Mouse (Mus musculus) thymus, postnatal 4 days (tissue): ENCODE measurements around the gene Sbsn.
A peak's percentile ranks its signal among the peaks of the same experiment; 100 is the strongest.
"Not testable (repeated sequence)": the region's sequence is repeated elsewhere in the genome, so short reads cannot be mapped to it uniquely, and the experiment has no call there.

Experiments
- DNase-seq: peaks from one replicate; pipeline ENCODE4 v3.0.0; 2021

Gene Sbsn

GRCm38 (mm10) chr7:30751086-30751669, at the start of gene Sbsn:
Sbsn (plus strand) TSS chr7:30751471.
- no peak for DNase-seq

GRCm38 (mm10) chr7:30706214-30706882, 44.9 kb upstream of the Sbsn start:
- no peak for DNase-seq

GRCm38 (mm10) chr7:30707441-30707840, 43.8 kb upstream of the Sbsn start:
- no peak for DNase-seq

- DNase-seq, result no peak
Observed at GRCm38 (mm10) chr7:30711942-30712341, 39.3 kb upstream of the Sbsn start, which contains the start of gene Atp4a. Atp4a (plus strand) TSS chr7:30712209.

GRCm38 (mm10) chr7:30717006-30717715, 34.1 kb upstream of the Sbsn start:
- DNase-seq, result peak; percentile 82

- no peak for DNase-seq
Observed at GRCm38 (mm10) chr7:30717716-30718046, 33.6 kb upstream of the Sbsn start.

- no peak for DNase-seq
Observed at GRCm38 (mm10) chr7:30719669-30720068, 31.6 kb upstream of the Sbsn start.

- DNase-seq, result no peak
Observed at GRCm38 (mm10) chr7:30721286-30721685, 30.0 kb upstream of the Sbsn start.

- DNase-seq, result no peak
Observed at GRCm38 (mm10) chr7:30723274-30723953, 27.9 kb upstream of the Sbsn start.

GRCm38 (mm10) chr7:30728214-30728613, 23.1 kb upstream of the Sbsn start:
- no peak for DNase-seq

GRCm38 (mm10) chr7:30728739-30729395, 22.4 kb upstream of the Sbsn start:
- DNase-seq, result no peak

- peak; percentile 98 for DNase-seq
Observed at GRCm38 (mm10) chr7:30729396-30730063, 21.7 kb upstream of the Sbsn start, which contains the start of gene Tmem147. Tmem147 (minus strand) TSS chr7:30729540.

- DNase-seq, result not testable (repeated sequence)
Observed at GRCm38 (mm10) chr7:30730064-30730722, 21.1 kb upstream of the Sbsn start.

GRCm38 (mm10) chr7:30736211-30736610, 15.1 kb upstream of the Sbsn start:
- DNase-seq, result no peak

GRCm38 (mm10) chr7:30742570-30742969, 8.7 kb upstream of the Sbsn start:
- not testable (repeated sequence) for DNase-seq

GRCm38 (mm10) chr7:30743617-30744016, 7.7 kb upstream of the Sbsn start, which contains the start of gene Gapdhs:
Gapdhs (minus strand) TSS chr7:30743681.
- not testable (repeated sequence) for DNase-seq

- no peak for DNase-seq
Observed at GRCm38 (mm10) chr7:30744022-30744598, 7.2 kb upstream of the Sbsn start.

GRCm38 (mm10) chr7:30747525-30748204, 3.6 kb upstream of the Sbsn start:
- DNase-seq, result no peak

GRCm38 (mm10) chr7:30749824-30750606, 1.3 kb upstream of the Sbsn start:
- DNase-seq, result no peak

GRCm38 (mm10) chr7:30757001-30757400, 5.7 kb downstream of the Sbsn start:
- no peak for DNase-seq
